Mouse (Mus musculus): ENCODE measurements around the gene Rbms1.

GRCm38 (mm10) chr2:60845316-60845894 lies 117.6 kb downstream of the Rbms1 start:
- TF ChIP-seq CTCF (IDR thresholded peaks at IDR 0.05; ENCODE audit: control insufficient read depth, insufficient read depth, low read length) (no peak), POLR2A (IDR thresholded peaks at IDR 0.05; ENCODE audit: borderline replicate concordance, control insufficient read depth, low read depth, low read length) (no peak)

All from bone marrow, adult 2 months (tissue).